In the genomic region with DNA sequence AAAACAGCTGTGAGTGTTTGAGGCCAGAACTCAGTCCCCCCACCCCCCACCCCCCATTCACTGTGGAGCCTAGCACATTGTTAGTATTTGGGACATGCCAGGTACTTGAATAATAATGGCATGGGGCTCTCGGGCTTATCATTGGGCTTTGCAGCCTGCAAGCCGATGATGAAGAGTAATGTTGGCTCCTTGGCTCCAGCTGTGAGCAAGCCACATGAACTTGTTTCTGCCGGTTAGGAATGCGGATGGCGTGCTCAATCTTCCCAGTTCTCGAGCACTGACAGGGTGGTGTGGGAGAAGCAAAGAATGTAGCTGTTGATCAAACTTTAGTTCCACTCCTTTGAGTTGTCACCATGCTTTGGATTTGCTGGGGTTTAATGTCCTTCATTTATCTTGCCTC, we compare ENCODE assay signal across 20 mouse cellular contexts. TPM values are rescaled to one million over a fixed set of nuclear protein-coding genes. Genes with fewer than 3 reads are reported as not detected.
DNase-seq lines count a peak whose midpoint lies in the region; ATAC-seq and TF ChIP-seq lines count a peak whose summit lies in the region.
"Had no signal": no experiment of that assay in that cellular context is flagged by ENCODE, and none has a peak within 500 bp of the region (broad histone marks: within the 10 kb centered on the region; RNA-seq: fewer than 3 reads in every experiment).

No protein-coding gene starts in this region.

- H3K4me1 ChIP-seq in kidney, postnatal 0 days (replicated peaks; ENCODE audit: insufficient read depth, low read length): no peaks in the 10 kb centered on the region
- H3K4me1 ChIP-seq in intestine, embryonic 15.5 days (replicated peaks): no peaks in the 10 kb centered on the region
- no peaks in the 10 kb centered on the region for H3K4me1 ChIP-seq in forebrain, embryonic 11.5 days (replicated peaks; ENCODE audit: control insufficient read depth, insufficient read depth, low read length)
- H3K4me1 ChIP-seq: liver, embryonic 13.5 days had no signal

- TF ChIP-seq CTCF in kidney, postnatal 0 days (IDR thresholded peaks at IDR 0.05; ENCODE audit: low read depth): no peak

- H3K36me3 ChIP-seq in kidney, postnatal 0 days (ENCODE audit: insufficient read depth, low read length): no peaks in the 10 kb centered on the region
- no peaks in the 10 kb centered on the region for H3K36me3 ChIP-seq in intestine, embryonic 15.5 days
- H3K36me3 ChIP-seq in forebrain, embryonic 11.5 days (ENCODE audit: control insufficient read depth, insufficient read depth, low read length): no peaks in the 10 kb centered on the region
- H3K36me3 ChIP-seq: embryonic facial prominence, embryonic 12.5 days; forebrain, embryonic 10.5 days; hindbrain, embryonic 15.5 days; liver, embryonic 13.5 days; midbrain, embryonic 12.5 days had no signal

- H3K9ac ChIP-seq in kidney, postnatal 0 days (ENCODE audit: low read depth, low read length): no peak overlapping the region
- no peak overlapping the region for H3K9ac ChIP-seq in intestine, embryonic 15.5 days
- H3K9ac ChIP-seq in forebrain, embryonic 11.5 days (ENCODE audit: low read length): no peak overlapping the region
- H3K9ac ChIP-seq: embryonic facial prominence, embryonic 12.5 days; hindbrain, embryonic 15.5 days; liver, embryonic 13.5 days; midbrain, embryonic 12.5 days had no signal

- no peaks in the 10 kb centered on the region for H3K9me3 ChIP-seq in kidney, postnatal 0 days (replicated peaks; ENCODE audit: low read length)
- no peaks in the 10 kb centered on the region for H3K9me3 ChIP-seq in intestine, embryonic 15.5 days
- H3K9me3 ChIP-seq in forebrain, embryonic 11.5 days (ENCODE audit: control insufficient read depth, low read length): no peaks in the 10 kb centered on the region
- H3K9me3 ChIP-seq: embryonic facial prominence, embryonic 12.5 days; forebrain, embryonic 10.5 days; hindbrain, embryonic 15.5 days; liver, embryonic 13.5 days; midbrain, embryonic 12.5 days had no signal

- H3K27ac ChIP-seq in kidney, postnatal 0 days: no peak overlapping the region
- no peak overlapping the region for H3K27ac ChIP-seq in intestine, embryonic 15.5 days
- no peak overlapping the region for H3K27ac ChIP-seq in forebrain, embryonic 11.5 days (ENCODE audit: low read depth, low read length)
- H3K27ac ChIP-seq: embryonic facial prominence, embryonic 12.5 days; forebrain, embryonic 10.5 days; hindbrain, embryonic 15.5 days; layer of hippocampus, adult 2 months; left cerebral cortex, adult 2 months; liver, embryonic 13.5 days; midbrain, embryonic 12.5 days had no signal

- peak; percentile 82 for DNase-seq in heart, adult 11 months
- no peak for DNase-seq in heart, adult 9 months (ENCODE audit: low spot score in 2 of 2)
- peak; percentile 40 for DNase-seq in kidney, postnatal 0 days (ENCODE audit: low spot score)
- DNase-seq in kidney, postnatal 25 days: no peak
- peak; percentile 21 for DNase-seq in ZHBTc4 (ENCODE audit: low read depth, low spot score)
- DNase-seq in mesoderm, embryonic 11.5 days (ENCODE audit: low read depth, low spot score): peak; percentile 83
- no peak for DNase-seq in forebrain, embryonic 11.5 days (ENCODE audit: low spot score)
- DNase-seq: adrenal gland, adult 2 months; cerebellum, adult 8-10 months; kidney, adult 9 months; liver, embryonic 13.5 days; lung, postnatal 14 days had no signal

- WGBS in kidney, postnatal 0 days: 49% methylated on average over 6 of the region's 6 CpGs
- WGBS in intestine, embryonic 15.5 days: 28% methylated on average over 6 of the region's 6 CpGs
- 57% methylated on average over 6 of the region's 6 CpGs for WGBS in forebrain, embryonic 11.5 days

- no peak overlapping the region for H3K4me3 ChIP-seq in kidney, postnatal 0 days (replicated peaks; ENCODE audit: low read depth, low read length)
- no peak overlapping the region for H3K4me3 ChIP-seq in intestine, embryonic 15.5 days (replicated peaks)
- H3K4me3 ChIP-seq in forebrain, embryonic 11.5 days (ENCODE audit: low read depth, low read length): no peak overlapping the region
- H3K4me3 ChIP-seq: embryonic facial prominence, embryonic 12.5 days; forebrain, embryonic 10.5 days; hindbrain, embryonic 15.5 days; layer of hippocampus, adult 2 months; left cerebral cortex, adult 2 months; liver, embryonic 13.5 days; midbrain, embryonic 12.5 days had no signal

- no peaks in the 10 kb centered on the region for H3K27me3 ChIP-seq in kidney, postnatal 0 days (ENCODE audit: insufficient read depth, low read length)
- no peaks in the 10 kb centered on the region for H3K27me3 ChIP-seq in intestine, embryonic 15.5 days (replicated peaks)
- no peaks in the 10 kb centered on the region for H3K27me3 ChIP-seq in forebrain, embryonic 11.5 days (ENCODE audit: control insufficient read depth, insufficient read depth, low read length)
- H3K27me3 ChIP-seq: hindbrain, embryonic 15.5 days; midbrain, embryonic 12.5 days; Patski had no signal

- no peak for ATAC-seq in kidney, postnatal 0 days (replicated peaks; ENCODE audit: low FRiP score, low read depth)
- no peak for ATAC-seq in intestine, embryonic 15.5 days
- ATAC-seq in forebrain, embryonic 11.5 days (replicated peaks; ENCODE audit: low FRiP score): no peak
- ATAC-seq: Patski had no signal

- no peak overlapping the region for H3K4me2 ChIP-seq in kidney, postnatal 0 days (ENCODE audit: low read length)
- no peak overlapping the region for H3K4me2 ChIP-seq in intestine, embryonic 15.5 days (replicated peaks)
- no peak overlapping the region for H3K4me2 ChIP-seq in forebrain, embryonic 11.5 days (ENCODE audit: low read depth, low read length, severe bottlenecking)
- H3K4me2 ChIP-seq: embryonic facial prominence, embryonic 12.5 days; hindbrain, embryonic 15.5 days; liver, embryonic 13.5 days; midbrain, embryonic 12.5 days had no signal

RNA-seq across cellular contexts. Expression of gene Dnaic1, which starts 6.3 kb away (rescaled TPM):
- polyA plus RNA-seq in kidney, postnatal 0 days (2015; fragmentation: Nextera tagmentation; extraction: Ambion mirVana): 1.3 and 2.0 TPM in 2 replicates
- 5.6 and 5.8 TPM in 2 replicates for polyA plus RNA-seq in intestine, embryonic 15.5 days (2015; fragmentation: Nextera tagmentation; extraction: Ambion mirVana)
- 1.2 and 1.9 TPM in 2 replicates for polyA plus RNA-seq in forebrain, embryonic 11.5 days (2014; fragmentation: Nextera tagmentation; extraction: Ambion mirVana)

RNA-seq across cellular contexts. Expression of gene Fam219a, which starts 6.6 kb away (rescaled TPM):
- polyA plus RNA-seq in kidney, postnatal 0 days (2015; fragmentation: Nextera tagmentation; extraction: Ambion mirVana): 2.3 and 2.9 TPM in 2 replicates
- polyA plus RNA-seq in intestine, embryonic 15.5 days (2015; fragmentation: Nextera tagmentation; extraction: Ambion mirVana): 2.3 TPM in 2 replicates
- polyA plus RNA-seq in forebrain, embryonic 11.5 days (2014; fragmentation: Nextera tagmentation; extraction: Ambion mirVana): 6.2 and 6.7 TPM in 2 replicates

RNA-seq across cellular contexts. Expression of gene 1110017D15Rik, which starts 58.8 kb away (rescaled TPM):
- polyA plus RNA-seq in kidney, postnatal 0 days (2015; fragmentation: Nextera tagmentation; extraction: Ambion mirVana): 0.43 and 0.68 TPM in 2 replicates
- 0.28 and 0.55 TPM in 2 replicates for polyA plus RNA-seq in intestine, embryonic 15.5 days (2015; fragmentation: Nextera tagmentation; extraction: Ambion mirVana)
- 4.8 and 5.2 TPM in 2 replicates for polyA plus RNA-seq in forebrain, embryonic 11.5 days (2014; fragmentation: Nextera tagmentation; extraction: Ambion mirVana)
- polyA plus RNA-seq: liver, embryonic 13.5 days had no signal

Comparison
In these comparisons a context has a peak if more than half of its experiments do, and no peak if none do; other contexts are left out.
1. DNase-seq: peak in heart, adult 11 months (single experiment), kidney, postnatal 0 days (single experiment), ZHBTc4 (single experiment) and mesoderm, embryonic 11.5 days (single experiment); none in heart, adult 9 months (0 of 2), kidney, postnatal 25 days (0 of 2) and forebrain, embryonic 11.5 days (single experiment).